Mouse (Mus musculus): ENCODE measurements around the gene Igfbp7.
A peak's percentile ranks its signal among the peaks of the same experiment; 100 is the strongest.

Igfbp7 gene

DNA sequence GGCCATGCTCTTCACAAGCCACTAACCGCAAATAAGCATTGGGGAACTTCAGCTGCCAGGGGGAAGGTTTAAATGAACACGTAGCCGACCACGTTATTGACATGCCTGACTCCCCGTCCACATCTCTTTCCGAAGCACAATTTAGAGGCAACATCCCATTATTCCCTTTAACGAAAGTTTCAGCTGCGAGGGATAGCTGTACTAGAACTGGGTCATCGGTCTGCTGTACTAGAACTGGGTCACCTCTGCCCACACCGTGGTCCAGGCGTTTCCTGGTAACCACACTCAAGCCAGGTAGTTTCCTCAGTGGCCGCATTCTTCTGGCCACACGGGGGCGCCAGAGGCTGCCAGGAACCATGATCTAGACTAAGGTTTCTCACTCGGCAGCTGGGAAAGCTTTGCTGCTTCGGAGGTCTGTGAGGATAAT is 53.5 kb downstream of the Igfbp7 start:
- peak; percentile 70 to 82 for DNase-seq (ENCODE audit: low spot score in 2 of 2)

GRCm38 (mm10) chr5:77351691-77352090 is 56.1 kb downstream of the Igfbp7 start:
- DNase-seq (ENCODE audit: low spot score in 2 of 2) = no peak

- no peak for DNase-seq (ENCODE audit: low spot score in 2 of 2)
Measured at GRCm38 (mm10) chr5:77349971-77350658, 57.7 kb downstream of the Igfbp7 start.

- no peak for DNase-seq (ENCODE audit: low spot score in 2 of 2)
Measured at GRCm38 (mm10) chr5:77348901-77349300, 58.9 kb downstream of the Igfbp7 start.

GRCm38 (mm10) chr5:77340033-77340432 is 67.8 kb downstream of the Igfbp7 start:
- DNase-seq (ENCODE audit: low spot score in 2 of 2) = no peak

- DNase-seq (ENCODE audit: low spot score in 2 of 2) = no peak
Measured at GRCm38 (mm10) chr5:77330154-77330553, 77.7 kb downstream of the Igfbp7 start.

DNA sequence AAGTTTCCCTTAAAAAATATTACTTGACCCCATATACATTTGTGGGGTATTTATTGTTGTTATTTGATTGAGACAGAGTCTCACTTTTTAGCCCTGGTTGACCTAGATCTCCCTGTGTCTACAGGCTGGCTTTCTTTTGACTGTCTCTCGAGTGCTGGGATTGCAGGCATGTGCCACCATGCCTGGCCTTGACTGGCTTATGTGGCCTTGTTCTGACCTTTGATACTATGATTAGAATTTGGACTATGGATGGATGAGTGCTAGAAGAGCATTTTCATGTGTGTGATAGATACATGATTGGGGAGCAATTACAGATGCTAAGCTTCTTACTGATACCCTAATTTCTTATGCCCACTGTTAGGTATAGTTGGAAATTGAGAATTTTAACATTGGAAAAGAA is 82.9 kb downstream of the Igfbp7 start:
- no peak for DNase-seq (ENCODE audit: low spot score in 2 of 2)

DNA sequence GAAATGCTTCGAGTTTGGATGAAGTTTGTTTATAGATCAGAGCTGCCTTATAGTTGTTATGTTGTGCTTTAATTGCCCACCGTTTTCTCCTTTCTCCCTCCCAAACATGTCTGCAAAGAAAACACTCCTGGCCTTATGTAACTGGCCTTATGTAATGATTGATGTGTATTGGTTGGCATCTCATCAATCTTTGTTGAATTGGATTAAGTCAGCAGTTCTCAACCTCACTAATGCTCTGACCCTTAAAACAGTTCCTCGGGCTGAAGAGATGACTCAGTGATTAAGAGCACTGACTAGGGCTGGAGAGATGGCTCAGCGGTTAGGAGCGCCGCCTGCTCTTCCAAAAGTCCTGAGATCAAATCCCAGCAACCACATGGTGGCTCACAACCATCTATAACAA is 92.9 kb downstream of the Igfbp7 start:
- DNase-seq (ENCODE audit: low spot score in 2 of 2) = no peak

GRCm38 (mm10) chr5:77314206-77314605 is 93.6 kb downstream of the Igfbp7 start:
- no peak for DNase-seq (ENCODE audit: low spot score in 2 of 2)

- DNase-seq (ENCODE audit: low spot score in 2 of 2) = peak; percentile 97 to 99
Measured at GRCm38 (mm10) chr5:77309924-77310772, 97.7 kb downstream of the Igfbp7 start, which contains the start of the genes Noa1 and Polr2b. Gene Noa1 (minus strand): TSS chr5:77310084. Gene Polr2b (plus strand): TSS chr5:77310147.

DNA sequence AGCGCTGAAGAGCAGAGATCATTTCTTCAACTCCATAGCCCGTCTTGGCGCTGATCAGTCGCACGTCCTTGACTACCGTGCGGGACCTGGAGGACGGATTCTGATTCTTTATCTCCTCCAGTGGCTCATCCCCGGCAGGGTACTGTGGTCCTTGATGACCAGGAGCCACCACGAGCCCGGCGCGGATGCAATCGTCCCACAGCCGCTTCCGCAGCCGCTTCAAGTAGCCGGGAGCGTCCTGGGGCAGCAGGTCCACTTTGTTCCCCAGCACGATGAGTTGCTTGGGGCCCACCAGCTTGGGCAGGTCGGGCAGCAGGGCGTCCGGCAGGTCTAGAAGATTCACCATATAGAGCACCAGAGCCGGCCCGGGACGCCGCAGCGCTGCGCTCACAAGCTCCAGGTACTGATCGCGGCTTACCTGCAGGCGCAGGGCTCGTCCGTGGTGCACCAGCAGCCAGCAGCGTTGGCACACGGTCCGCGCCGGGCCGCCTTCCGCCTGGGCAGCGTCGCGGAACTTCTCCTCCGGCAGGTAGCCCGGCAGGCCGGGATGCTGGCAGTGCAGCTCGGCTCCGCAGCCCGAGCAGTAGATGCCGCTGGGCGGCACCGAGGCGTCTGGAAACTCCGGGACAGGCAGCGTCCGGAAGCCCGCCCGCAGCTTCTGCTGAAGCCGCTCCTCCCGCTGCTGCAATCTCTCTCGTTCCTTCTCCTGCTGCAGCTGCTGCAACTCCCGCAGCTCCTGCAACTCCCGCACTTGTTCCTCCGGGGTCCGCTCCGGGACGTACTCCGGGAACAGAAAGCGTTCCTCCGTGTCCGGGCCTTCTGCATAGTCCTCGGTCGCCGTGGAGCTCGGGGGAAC is 98.6 kb downstream of the Igfbp7 start:
- DNase-seq (ENCODE audit: low spot score in 2 of 2) = peak in 1 of 2 experiments; percentile 17

GRCm38 (mm10) chr5:77307821-77308553 is 99.9 kb downstream of the Igfbp7 start:
- no peak for DNase-seq (ENCODE audit: low spot score in 2 of 2)

DNA sequence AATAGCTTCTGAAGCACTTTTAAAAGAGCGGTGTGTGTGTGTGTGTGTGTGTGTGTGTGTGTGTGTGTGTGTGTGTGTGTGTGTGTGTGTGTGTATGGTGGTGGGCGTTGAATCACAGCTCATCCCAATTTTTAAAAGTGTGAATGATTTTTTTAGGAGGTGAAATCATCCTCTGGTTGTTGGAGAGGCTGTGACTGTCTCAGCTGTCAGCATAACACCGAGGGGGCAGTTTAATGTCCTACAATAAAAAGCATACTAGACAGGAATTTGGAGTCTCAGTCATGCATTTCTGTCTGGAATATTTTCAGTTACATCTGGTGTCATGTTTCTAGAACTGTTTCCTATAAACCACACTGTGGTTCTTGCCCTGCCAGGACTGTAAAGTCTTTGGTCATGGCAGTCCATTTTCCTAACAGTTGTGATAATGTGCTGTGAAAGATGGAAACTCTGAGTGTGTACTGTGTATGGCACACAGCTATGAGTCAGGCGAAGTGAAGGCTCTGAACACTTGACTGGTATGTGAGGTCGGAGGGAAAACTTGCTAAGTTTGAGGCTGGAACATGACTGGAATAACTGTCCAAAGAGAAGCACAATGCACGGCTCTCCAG is 106.4 kb downstream of the Igfbp7 start:
- DNase-seq (ENCODE audit: low spot score in 2 of 2) = no peak

- no peak for DNase-seq (ENCODE audit: low spot score in 2 of 2)
Measured at GRCm38 (mm10) chr5:77299486-77299885, 108.4 kb downstream of the Igfbp7 start.

All from frontal cortex, postnatal 10 days (tissue).